Mouse (Mus musculus): ENCODE results near the gene 4930426L09Rik.

The 4930426L09Rik gene

GRCm38 (mm10) chr2:19016839-19017238, 18.7 kb downstream of the 4930426L09Rik start:
- DNase-seq (ENCODE audit: low spot score), result no peak

GRCm38 (mm10) chr2:19018034-19018433, 19.9 kb downstream of the 4930426L09Rik start:
- no peak for DNase-seq (ENCODE audit: low spot score)

GRCm38 (mm10) chr2:19024807-19025206, 26.7 kb downstream of the 4930426L09Rik start:
- DNase-seq (ENCODE audit: low spot score), result peak; percentile 11

GRCm38 (mm10) chr2:19037430-19037829, 39.3 kb downstream of the 4930426L09Rik start:
- no peak for DNase-seq (ENCODE audit: low spot score)

DNA sequence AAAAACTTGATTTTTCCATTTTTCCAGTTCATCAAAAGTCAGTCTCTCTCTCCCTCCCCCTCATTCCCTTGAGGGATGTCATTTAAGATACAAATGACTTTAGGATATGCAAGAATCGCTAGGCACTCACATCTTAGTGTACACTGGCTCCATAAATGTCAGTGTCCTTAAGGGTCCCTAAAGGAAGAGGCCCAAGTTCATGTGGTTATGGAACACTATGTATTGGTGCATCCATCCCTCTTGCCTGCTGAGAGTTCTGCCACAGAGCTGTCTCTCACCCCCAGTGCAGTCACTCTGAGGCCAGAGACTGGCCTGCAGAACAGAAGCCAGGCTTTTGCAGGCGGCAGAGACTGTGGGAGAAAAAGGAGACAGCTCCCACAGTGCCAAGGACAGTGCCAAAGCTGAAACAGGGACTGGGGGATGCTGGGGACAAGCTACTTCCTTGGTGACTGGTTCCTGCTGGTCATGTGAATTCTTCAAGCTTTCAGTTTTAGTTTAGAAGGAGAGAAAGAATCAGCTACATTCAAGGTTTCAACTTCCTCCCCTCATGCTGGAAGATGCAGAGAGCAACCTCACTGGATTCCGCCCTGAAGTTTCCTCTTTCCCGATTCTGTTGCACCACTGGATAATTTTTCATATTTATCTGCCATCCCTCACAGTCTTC, 39.9 kb downstream of the 4930426L09Rik start:
- no peak for DNase-seq (ENCODE audit: low spot score)

GRCm38 (mm10) chr2:19048225-19048624, 50.1 kb downstream of the 4930426L09Rik start:
- DNase-seq (ENCODE audit: low spot score), result no peak

DNA sequence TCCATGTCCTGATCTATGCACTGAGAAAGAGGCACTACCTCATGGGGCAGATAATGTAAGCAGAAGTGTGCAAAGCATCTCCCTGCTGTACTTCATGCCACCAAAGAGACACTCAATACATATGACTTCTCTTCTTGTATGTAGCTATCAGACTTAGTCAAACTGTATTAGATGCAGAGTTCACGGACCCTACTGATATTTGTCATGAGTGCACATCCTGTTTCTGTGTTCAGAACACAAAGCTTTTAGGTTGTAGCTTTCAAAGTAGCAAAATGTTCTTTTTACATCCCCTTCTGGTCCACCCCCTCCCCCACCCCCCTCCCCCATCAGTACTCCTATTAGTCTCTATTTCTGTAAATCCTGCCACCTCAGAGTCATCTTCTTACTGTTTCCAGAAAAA, 51.2 kb downstream of the 4930426L09Rik start:
- no peak for DNase-seq (ENCODE audit: low spot score)

Data from retina, embryonic 14.5 days (tissue).